Comparison of ENCODE assay signal across 32 mouse cellular contexts in the genomic region with DNA sequence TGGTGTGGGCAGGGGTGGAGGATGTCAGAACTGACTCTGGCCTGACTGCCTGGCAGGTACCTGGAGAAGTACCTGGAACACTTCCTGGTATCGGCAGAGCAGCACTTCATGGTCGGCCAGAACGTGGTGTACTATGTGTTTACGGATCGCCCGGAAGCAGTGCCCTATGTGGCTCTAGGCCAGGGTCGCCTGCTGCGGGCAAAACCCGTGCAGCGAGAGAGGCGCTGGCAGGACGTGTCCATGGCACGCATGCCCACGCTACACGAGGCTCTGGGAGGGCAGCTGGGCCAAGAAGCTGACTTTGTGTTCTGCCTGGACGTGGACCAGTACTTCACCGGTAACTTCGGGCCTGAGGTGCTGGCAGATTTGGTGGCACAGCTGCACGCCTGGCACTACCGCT. TPM values are rescaled to one million over a fixed set of nuclear protein-coding genes. Genes with fewer than 3 reads are reported as not detected.
DNase-seq lines count a peak whose midpoint lies in the region; ATAC-seq and TF ChIP-seq lines count a peak whose summit lies in the region.
"Had no signal": no experiment of that assay in that cellular context is flagged by ENCODE, and none has a peak within 500 bp of the region (broad histone marks: within the 10 kb centered on the region; RNA-seq: fewer than 3 reads in every experiment).

No protein-coding gene starts in this region.

- DNase-seq in cerebellum, adult 8-10 months = peak; percentile 25
- DNase-seq in cerebellum, adult 11-12 months = no peak
- DNase-seq in heart, adult 11 months = peak; percentile 85
- peak; percentile 47 for DNase-seq in fat pad, adult 2 months (ENCODE audit: extremely low read depth, low read depth, low spot score)
- no peak for DNase-seq in ovary, postnatal 36 days (ENCODE audit: low spot score)
- DNase-seq: adrenal gland, adult 8-10 months; embryo, embryonic 11 days; forebrain, postnatal 0 days; gastrocnemius, postnatal 10 days; heart, postnatal 36 days; kidney, adult 2 months; kidney, postnatal 4 days; liver; lung, adult 2 months; lung, postnatal 10 days; thymus, adult 18-20 months; thymus, postnatal 25 days had no signal

- peaks cover 2% of the 10 kb centered on the region; the same call in 1 of the 2 replicates for H3K36me3 ChIP-seq in heart, embryonic 12.5 days
- no peaks in the 10 kb centered on the region for H3K36me3 ChIP-seq in ES-Bruce4 (ENCODE audit: control insufficient read depth, insufficient read depth, low read length, poor library complexity, severe bottlenecking)
- H3K36me3 ChIP-seq: intestine, embryonic 15.5 days; stomach, embryonic 15.5 days had no signal

- TF ChIP-seq EP300 in ES-Bruce4 (IDR thresholded peaks at IDR 0.05; ENCODE audit: insufficient read depth, low read depth, low read length) = no peak

- no peak for TF ChIP-seq POLR2A in ES-Bruce4 (IDR thresholded peaks at IDR 0.05; ENCODE audit: insufficient read depth, low read length)

- peaks cover 19% of the 10 kb centered on the region for H3K4me1 ChIP-seq in heart, embryonic 12.5 days (replicated peaks)
- no peaks in the 10 kb centered on the region for H3K4me1 ChIP-seq in ES-Bruce4 (ENCODE audit: control insufficient read depth, insufficient read depth, low read length)
- H3K4me1 ChIP-seq: forebrain, embryonic 12.5 days; intestine, embryonic 15.5 days; neural tube, embryonic 13.5 days; stomach, embryonic 15.5 days had no signal

- H3K9me3 ChIP-seq in heart, embryonic 12.5 days (replicated peaks) = peaks cover 4% of the 10 kb centered on the region; the same call in 1 of the 2 replicates
- H3K9me3 ChIP-seq in ES-Bruce4 (replicated peaks; ENCODE audit: control insufficient read depth, insufficient read depth, low read length, poor library complexity, severe bottlenecking) = peaks cover 3% of the 10 kb centered on the region; the same call in 1 of the 2 replicates
- H3K9me3 ChIP-seq: heart, embryonic 10.5 days; intestine, embryonic 15.5 days; stomach, embryonic 15.5 days had no signal

- H3K4me2 ChIP-seq in heart, embryonic 12.5 days = no peak overlapping the region
- H3K4me2 ChIP-seq: embryonic facial prominence, embryonic 13.5 days; forebrain, embryonic 12.5 days; hindbrain, embryonic 12.5 days; intestine, embryonic 15.5 days; midbrain, embryonic 13.5 days; neural tube, embryonic 13.5 days; stomach, embryonic 15.5 days had no signal

- H3K27me3 ChIP-seq in heart, embryonic 12.5 days (replicated peaks) = no peaks in the 10 kb centered on the region
- H3K27me3 ChIP-seq in ES-Bruce4 (ENCODE audit: control insufficient read depth, insufficient read depth, low read length, poor library complexity, severe bottlenecking) = no peaks in the 10 kb centered on the region
- H3K27me3 ChIP-seq: embryonic facial prominence, embryonic 13.5 days; forebrain, embryonic 12.5 days; hindbrain, embryonic 12.5 days; intestine, embryonic 15.5 days; midbrain, embryonic 13.5 days; neural tube, embryonic 13.5 days; stomach, embryonic 15.5 days had no signal

- 88% methylated on average over 20 of the region's 20 CpGs for WGBS in heart, embryonic 12.5 days

- TF ChIP-seq CTCF in ES-Bruce4 (IDR thresholded peaks at IDR 0.05; ENCODE audit: low read depth, low read length) = no peak

- H3K4me3 ChIP-seq in heart, embryonic 12.5 days = no peak overlapping the region
- H3K4me3 ChIP-seq in ES-Bruce4 (ENCODE audit: low read depth, low read length) = peak overlapping the region; percentile 35
- H3K4me3 ChIP-seq: embryonic facial prominence, embryonic 13.5 days; forebrain, embryonic 12.5 days; heart, embryonic 10.5 days; hindbrain, embryonic 12.5 days; intestine, embryonic 15.5 days; midbrain, embryonic 13.5 days; neural tube, embryonic 13.5 days; stomach, embryonic 15.5 days had no signal

- H3K9ac ChIP-seq in heart, embryonic 12.5 days = no peak overlapping the region
- no peak overlapping the region for H3K9ac ChIP-seq in ES-Bruce4 (ENCODE audit: low read depth, poor library complexity, severe bottlenecking)
- H3K9ac ChIP-seq: embryonic facial prominence, embryonic 13.5 days; forebrain, embryonic 12.5 days; forebrain, postnatal 0 days; hindbrain, embryonic 12.5 days; intestine, embryonic 15.5 days; liver, embryonic 14.5 days; midbrain, embryonic 13.5 days; neural tube, embryonic 13.5 days; stomach, embryonic 15.5 days had no signal

- ATAC-seq in heart, embryonic 12.5 days (ENCODE audit: insufficient number of reproducible peaks, low FRiP score) = no peak
- ATAC-seq: forebrain, postnatal 0 days; hindbrain, postnatal 0 days; intestine, embryonic 15.5 days; midbrain, embryonic 13.5 days had no signal

- H3K27ac ChIP-seq in heart, embryonic 12.5 days (ENCODE audit: poor library complexity, severe bottlenecking) = no peak overlapping the region
- no peak overlapping the region for H3K27ac ChIP-seq in ES-Bruce4 (ENCODE audit: insufficient read depth, low read length)
- H3K27ac ChIP-seq: embryonic facial prominence, embryonic 13.5 days; heart, embryonic 10.5 days; hindbrain, embryonic 12.5 days; hindbrain, postnatal 0 days; intestine, embryonic 15.5 days; kidney, postnatal 0 days; liver, embryonic 14.5 days; macrophage; midbrain, embryonic 13.5 days; neural tube, embryonic 13.5 days; stomach, embryonic 15.5 days had no signal

RNA-seq across cellular contexts. Expression of gene A3galt2, which starts 11.8 kb away (rescaled TPM):
- 0.09 TPM in 2 replicates for polyA plus RNA-seq in heart, embryonic 12.5 days (2016; fragmentation: Nextera tagmentation; extraction: Ambion mirVana)
- polyA plus RNA-seq in ES-Bruce4 (2011; ENCODE audit: insufficient read depth, insufficient read length, low read depth, missing spikeins) = not detected in 2 replicates
- polyA plus RNA-seq: erythroblast, embryonic 14.5 days; macrophage had no signal

RNA-seq across cellular contexts. Expression of gene Zfp362, which starts 38.9 kb away (rescaled TPM):
- 21.3 and 21.8 TPM in 2 replicates for polyA plus RNA-seq in heart, embryonic 12.5 days (2016; fragmentation: Nextera tagmentation; extraction: Ambion mirVana)
- polyA plus RNA-seq in ES-Bruce4 (2011; ENCODE audit: insufficient read depth, insufficient read length, low read depth, missing spikeins) = 11.6 and 12.8 TPM in 2 replicates

Comparison
In these comparisons a context has a peak if more than half of its experiments do, and no peak if none do; other contexts are left out.
1. DNase-seq: peak in cerebellum, adult 8-10 months (single experiment), heart, adult 11 months (single experiment) and fat pad, adult 2 months (single experiment); none in cerebellum, adult 11-12 months (single experiment) and ovary, postnatal 36 days (single experiment).